Mouse (Mus musculus): ENCODE data around the gene Map4k3.

Gene Map4k3

DNA sequence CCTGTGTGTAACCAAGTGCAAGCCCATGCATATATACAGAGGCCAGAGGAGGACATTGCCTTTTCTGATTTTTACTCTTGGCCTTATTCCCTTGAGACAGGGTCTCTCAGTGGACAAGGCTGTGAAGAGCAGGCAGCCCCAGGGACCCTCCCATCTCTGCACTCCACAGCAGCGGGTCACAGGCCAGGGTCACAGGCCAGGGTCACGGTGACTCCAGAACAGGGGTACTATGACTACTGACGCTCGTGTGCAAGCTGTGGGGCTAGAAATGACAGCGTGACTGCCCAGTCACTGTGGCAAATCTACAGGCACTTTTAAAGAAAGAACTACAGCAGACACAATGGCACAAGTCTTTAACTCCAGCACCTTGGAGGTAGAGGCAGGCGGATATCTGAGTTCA is 50.1 kb downstream of the Map4k3 start:
- no peak for DNase-seq

DNA sequence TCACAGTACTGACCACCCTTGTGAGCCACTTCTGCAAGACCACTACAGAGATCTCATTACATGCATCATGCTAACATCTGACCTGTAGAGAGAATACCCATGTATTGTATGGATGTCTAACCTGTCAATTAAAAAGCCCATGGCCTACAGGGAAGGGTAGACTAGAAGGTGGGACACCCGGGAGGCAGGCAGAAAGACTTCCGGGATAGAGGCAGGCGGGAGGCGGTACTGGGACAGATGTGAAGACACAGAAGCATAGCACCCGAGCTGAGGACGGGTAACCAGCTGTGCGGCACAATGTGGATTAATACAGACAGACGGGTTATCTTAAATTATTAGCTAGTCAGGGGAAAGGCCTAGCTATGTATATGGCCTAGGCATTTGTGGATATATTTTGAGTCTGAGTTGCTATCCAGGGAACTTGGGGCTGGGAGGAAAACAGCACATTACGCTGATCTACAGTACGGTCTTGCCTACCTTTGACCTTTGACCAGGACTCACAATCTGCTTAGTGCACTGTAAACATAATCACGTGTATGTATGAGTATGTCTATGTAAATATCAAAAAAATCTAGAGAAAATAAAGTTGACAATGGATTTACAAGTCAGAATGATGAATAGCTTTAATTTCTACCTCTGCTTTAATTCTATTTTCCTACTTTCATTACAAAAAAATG is 51.3 kb downstream of the Map4k3 start:
- DNase-seq = no peak

DNA sequence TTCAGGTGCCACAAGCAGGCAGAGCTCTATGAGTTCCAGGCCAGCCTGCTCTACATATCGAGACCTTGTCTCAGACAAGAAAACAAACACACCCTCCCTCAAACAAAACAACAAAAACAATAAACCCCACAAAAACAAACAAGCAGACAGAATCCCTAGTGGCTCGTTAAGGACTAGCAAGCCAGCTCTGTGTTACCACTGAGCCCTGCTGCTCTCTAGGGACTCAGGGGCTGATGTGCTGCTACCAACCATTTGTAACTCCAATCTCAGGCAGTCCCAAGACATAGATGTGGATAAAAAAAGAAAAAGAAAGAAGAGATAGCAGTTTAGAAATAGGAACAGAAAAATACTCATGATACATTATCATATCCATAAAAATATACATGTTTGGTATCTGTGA is 52.1 kb downstream of the Map4k3 start:
- no peak for DNase-seq

DNA sequence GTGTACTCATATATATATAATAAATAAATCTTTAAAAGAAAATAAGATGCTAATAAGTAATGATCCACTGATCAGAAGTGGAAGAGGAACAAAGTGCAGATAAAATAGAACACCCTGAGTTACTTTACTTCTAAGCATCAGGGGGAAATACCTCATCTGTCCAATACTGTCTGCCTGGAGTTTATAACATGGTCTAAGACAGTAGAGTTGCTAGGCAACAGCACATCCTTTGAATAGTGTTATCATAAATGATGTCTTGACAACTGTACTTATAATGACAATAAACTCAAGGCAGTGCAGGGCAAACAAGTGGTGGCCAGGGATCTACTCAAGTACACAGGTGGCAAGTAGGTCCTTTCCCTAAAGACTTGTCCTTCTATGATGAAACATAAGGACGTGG is 57.9 kb downstream of the Map4k3 start:
- no peak for DNase-seq

DNA sequence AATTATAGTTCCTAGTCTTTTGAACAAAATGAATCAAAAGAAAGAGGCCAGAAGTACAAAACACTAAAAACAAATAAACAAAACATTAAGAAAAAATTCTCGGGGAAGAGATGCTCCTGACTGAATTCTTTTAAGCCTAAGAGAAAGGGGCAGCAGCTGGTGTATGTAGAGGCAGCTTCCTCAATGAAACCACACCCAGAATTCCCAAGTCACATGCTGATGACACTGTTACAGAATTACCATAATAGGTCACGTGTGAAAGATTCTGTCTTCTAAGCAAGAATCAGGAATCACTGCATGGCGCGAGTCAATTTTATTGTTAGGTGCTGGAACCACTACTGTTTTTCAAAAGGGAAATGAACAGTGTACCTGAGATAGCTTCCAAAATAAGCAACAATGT is 64.7 kb downstream of the Map4k3 start:
- DNase-seq = no peak

DNA sequence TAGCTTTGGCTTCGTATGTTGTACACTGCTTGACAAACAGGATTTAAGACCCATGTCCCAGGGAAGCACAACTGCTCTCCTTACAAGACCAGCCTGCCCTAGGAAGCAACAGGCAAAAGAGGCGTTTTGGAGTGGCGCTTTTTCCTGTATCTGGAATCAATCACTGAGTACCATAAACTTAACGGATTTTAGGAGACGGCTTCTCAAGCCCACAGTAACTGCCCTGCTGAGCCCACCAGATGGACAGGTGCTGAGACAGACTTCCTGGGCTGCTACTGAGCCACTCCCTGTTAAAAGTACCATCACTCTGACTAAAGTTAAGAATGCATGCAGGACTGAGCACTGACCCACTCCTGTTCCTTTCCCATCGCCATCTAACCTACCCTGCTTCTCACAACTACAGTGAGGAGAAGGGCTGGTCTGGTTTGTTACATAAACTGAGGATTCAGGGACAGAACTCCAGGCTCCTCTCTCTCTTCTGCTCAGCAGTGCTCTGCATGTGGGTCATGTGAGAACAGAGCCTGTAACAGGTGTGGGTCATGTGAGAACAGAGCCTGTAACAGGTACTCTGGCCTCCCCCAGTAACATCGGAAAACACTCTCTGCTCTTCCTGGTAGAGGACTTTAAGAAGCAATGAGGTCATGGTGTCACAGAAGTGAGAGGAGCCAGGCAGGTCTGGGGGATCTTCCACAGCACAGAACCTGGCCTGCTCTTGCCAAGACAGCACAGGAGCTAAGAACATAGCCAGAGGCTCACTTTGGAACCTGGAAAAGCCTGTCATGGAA is 65.3 kb downstream of the Map4k3 start:
- DNase-seq = no peak

DNA sequence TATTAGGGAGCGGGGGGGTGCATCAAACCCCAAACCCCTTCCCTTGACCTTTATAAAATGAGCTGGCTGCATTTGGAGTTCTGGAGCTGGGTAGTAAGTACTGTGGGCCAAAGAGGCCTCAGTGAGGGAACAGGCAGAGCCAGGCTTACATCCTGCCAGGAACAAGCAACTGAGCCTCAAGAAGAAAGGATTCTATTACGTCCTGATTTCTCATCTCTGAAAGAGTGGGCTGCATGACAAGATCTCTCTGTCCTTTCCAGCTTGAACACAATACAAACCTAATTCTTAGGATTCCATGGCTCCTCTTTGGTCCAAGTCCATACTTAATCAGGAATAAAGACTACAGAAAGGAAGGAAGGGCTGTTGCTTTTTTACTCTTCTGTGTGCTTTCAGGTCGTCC is 66.4 kb downstream of the Map4k3 start:
- DNase-seq = no peak

DNA sequence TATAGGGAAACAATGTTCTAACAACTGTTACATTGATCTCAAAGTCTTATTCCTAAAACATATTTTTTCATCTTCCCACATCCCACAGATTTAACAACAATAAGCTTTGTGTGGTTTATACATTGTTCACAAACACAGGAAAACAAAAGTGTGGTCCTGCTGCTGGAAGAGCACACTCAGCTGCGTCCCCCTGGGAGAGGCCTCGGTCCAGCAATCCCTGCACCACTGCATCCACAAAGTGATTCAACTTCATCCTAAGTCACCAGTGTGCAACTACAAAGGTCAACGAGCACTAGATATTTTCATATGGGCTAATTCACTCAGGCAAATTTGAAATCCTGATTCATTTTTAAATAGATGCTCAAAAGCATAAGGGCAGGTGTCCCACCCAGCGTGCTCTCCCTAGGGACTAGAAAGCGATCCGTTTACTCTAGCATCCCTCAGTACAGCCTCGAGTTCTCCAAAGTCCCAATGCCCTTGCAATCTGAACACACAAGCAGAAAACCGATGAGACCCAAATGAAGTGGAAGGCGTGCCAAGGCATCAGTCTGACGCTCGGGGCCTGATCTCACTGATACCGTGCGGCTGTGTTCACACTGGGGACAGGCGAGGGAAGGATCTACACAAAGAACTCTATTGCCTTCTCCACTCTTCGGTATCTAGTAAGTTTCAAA is 67.4 kb downstream of the Map4k3 start:
- DNase-seq = no peak

DNA sequence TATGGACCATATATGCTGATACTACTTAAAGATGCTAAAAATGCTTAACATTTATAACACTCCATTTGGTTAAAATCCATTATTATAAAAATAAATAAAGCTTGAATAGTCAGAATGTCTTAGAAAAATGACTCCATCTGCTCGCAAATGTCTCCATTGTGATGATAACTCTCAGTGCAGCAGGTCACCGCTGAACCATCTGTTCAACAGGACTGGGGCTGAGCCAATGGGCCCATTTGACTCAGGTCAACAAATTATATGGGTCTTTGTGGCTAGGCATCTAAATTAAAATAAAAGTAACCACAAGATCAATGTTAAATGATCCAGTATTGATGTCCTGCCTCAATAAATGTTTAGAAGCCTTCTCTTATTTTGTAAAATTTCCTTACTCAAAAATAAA is 68.1 kb downstream of the Map4k3 start:
- no peak for DNase-seq

DNA sequence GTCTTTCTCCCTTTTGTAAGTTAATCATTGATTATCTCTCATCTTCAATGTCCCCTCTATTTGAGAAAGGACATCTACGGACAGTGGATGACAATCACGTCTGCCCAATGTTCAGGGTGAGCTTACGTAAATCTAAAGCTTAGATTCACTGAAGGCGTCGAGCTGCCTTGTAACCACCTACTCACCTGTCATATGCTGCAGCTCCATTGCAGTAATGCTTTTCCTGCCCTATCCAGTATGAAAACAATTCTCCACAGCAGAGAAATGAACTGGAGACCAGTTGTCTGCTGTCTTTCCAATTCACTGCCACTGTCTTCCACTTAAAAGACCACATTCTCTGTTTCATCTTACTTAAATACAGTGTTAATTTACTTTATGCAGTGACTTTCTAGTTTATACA is 68.5 kb downstream of the Map4k3 start:
- DNase-seq = no peak

DNA sequence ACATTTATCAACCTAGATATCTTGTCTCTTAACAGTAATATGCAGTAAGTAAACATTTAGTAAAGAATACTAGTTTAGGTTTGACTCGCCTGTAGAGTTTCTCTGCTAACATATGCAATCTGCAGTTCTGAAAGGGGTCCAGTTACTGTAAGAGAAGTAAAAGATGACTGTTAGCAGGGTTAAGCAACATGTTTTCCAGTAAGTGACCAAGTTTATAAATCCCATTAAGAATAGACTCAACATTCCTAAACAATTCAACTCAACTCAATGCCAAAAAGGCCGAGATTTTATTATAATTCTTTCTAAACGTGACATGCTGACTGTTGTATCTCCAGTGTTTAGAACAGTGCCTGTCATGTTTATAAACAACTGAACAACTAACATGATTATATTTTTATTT is 74.0 kb downstream of the Map4k3 start:
- DNase-seq = no peak

DNA sequence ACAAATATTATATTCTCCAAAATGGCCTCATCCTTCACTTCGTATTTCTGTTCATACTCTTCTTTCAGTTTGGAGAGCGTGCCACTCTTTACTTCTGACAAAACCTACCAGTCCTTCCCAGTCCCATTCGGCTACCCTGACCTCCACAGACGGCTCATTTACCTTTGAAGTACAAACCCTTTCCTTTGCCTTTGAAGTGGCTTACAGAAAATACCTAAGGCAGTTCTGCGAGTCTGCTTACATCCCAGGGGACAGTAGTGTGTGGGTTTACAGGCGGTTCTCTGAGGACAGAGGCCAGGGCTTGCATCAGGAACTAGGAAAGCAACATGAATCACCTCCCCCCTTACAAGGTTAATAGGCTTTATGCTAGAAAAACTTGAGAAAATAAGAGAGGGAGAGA is 75.5 kb downstream of the Map4k3 start:
- no peak for DNase-seq

DNA sequence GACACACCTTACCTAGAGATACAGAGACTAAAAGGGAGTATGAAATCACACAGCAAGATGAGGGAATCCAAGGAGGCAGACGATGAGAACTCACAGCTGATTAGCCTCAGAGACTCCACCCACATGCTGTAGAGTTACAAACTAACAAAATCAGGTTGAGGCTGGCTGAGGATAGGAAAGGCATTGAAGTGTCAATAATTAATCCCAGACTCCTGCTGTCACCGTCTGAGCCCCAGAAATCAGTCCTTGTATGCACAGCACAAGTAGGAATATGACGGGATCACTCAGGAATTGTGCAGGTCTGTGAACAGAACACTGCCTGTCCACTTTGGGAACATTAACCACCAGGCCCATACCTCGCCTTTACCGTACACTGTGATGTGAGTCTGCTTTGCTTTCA is 81.4 kb downstream of the Map4k3 start:
- no peak for DNase-seq

DNA sequence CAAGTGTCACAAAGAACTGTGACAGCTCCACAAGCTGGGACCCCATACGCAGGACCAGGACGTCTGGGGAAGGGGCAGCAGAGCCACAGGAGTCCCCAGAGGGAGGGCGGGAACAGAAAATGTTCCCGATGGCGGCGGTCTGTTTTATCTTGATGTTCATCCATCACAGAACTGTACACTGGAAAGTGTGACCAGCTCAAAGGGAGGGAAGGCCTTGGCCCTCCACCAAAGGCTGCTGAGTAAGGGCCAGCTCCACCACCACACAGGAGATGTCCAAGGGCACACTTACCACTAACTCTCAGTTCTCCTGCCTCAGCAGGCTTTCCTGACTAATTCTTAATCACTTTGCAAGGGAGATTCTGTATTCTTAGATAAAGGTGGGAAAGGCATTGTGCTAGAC is 82.2 kb downstream of the Map4k3 start:
- DNase-seq = no peak

DNA sequence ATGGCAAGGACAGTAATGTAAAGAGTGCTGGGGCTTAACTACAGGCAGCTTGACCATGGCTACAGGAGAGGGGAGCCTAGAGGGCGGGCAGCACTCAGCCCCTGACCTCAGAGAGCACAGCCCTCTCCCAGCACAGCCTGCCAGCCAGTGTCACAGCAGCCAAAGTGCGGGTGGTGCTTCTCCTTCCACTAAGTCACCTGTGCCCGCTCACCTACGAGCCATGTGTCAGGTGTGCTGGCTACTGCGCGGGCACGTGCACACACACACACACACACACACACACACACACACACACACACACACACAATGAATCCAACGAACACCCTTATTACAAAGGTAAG is 82.6 kb downstream of the Map4k3 start:
- DNase-seq = no peak

DNA sequence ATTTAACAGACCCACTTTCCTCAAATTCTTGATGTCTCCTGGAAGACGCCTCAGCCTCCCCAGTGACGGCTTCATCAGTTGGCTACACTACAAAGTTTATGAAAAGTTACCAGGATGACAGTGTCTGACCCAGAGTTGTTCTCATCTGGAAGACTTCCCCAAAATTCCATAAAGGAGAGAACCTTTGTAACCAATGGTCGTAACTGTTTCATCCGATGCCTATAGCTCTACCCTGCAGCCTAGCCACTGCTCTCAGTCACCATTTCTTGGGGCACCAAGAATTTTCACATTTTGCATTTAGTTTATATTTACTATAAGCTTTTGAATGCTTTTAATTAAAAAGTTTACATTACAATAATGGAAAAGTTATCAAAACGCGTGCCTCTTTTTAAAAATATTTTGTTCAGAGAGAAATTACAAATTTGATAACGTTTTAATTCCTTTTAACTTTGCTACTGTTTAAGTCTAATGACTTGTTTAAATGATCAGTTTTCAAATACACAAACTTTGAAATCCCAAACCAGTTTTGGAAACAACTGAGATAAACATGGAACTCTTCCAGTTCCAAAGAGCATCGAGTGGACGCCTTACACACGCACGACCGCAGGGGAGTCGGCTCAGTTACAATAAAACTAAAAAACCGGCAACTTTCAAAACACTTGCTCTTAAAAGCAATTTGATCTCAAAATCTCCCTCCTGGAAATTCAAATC is 83.1 kb downstream of the Map4k3 start:
- no peak for DNase-seq

DNA sequence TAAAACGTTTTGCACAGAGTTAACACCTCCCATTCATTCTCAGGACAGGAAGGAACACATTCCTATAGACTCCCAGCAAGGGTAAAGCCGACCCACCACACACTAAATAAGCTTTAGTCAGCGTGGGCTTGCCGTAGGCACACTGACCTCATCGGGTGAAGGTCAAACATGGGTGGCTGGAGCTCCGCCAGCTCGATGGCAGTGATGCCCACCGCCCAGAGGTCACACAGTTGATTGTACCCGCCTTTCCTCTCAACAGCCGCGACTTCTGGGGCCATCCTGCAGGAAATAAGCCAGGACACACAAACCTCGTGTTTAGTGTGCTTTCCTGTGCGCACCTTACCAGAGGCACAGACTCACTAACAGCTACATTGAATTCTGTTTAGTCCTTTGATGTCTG is 83.7 kb downstream of the Map4k3 start:
- no peak for DNase-seq

DNA sequence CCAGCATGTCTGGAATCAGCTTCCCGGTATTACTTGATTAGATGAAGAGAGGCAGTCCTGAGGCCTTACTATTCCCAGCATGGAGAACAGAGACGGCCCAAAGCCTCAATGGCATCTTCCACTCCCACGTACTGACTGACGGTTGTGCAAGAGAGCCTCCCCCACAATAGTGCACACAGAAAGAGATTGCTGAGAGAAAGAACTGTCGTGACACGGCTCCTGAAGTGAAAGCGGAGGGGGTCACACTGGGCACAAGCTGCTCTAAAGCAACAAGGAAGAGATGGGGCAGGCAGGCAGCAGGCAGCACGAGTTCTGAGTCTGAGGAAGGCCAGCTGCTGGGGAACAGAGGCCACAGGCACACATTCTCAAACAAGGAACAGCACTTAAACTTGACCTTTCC is 90.2 kb downstream of the Map4k3 start:
- no peak for DNase-seq

DNA sequence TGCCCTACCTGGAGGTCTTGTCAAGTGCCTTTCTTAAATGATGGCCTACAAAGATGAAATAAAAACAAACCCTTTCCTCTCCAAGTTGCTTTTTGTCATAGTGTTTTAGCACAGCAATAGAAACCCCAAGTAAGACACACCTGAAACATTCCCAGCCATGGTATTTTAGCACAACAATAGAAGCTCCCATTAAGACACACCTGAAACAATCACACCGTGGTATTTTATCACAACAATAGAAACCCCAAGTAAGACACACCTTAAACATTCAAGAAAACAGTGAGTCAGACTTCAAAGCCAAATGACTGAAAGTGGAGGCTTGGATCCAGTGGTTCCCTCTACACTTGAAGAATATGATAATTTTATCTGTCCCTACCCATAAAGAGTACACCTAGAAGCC is 92.5 kb downstream of the Map4k3 start:
- DNase-seq = no peak

DNA sequence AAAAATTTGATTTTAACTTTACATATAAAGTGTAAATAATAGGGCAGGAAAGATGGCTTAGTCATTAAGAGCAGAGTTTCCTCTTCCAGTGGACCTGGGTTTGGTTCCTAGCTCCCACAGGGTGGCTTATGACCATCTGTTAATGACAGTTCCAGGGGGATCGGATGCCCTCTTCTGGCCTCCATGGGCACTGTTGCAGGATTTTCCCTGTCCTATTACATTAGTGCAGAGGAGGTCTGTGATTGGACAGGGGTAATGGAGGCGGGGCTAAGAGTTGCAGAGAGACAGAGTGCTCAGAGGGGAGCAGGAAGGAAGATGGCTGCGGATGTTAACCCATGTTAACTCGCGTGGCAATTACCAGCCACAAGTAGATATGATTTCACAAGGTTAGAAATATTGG is 95.4 kb downstream of the Map4k3 start:
- DNase-seq = no peak

DNA sequence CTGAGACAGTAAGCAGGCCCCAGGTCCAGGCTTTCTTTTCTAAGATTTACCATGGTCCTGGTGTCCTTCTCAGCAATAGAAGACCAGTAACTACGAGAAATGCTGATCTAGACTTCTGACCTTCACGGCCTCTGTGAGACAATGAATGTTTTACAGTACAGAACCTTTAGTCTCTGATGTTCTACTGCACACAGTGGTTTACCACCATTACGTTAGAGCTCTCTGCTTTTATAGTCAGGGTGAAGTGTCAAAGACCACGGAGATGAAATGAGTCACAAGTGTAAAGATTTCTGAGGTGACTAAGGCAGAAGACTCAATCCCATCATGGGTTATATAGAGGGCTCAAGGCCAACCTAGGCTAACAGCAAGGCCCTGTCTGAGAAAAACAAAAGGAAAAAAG is 95.9 kb downstream of the Map4k3 start:
- no peak for DNase-seq

DNA sequence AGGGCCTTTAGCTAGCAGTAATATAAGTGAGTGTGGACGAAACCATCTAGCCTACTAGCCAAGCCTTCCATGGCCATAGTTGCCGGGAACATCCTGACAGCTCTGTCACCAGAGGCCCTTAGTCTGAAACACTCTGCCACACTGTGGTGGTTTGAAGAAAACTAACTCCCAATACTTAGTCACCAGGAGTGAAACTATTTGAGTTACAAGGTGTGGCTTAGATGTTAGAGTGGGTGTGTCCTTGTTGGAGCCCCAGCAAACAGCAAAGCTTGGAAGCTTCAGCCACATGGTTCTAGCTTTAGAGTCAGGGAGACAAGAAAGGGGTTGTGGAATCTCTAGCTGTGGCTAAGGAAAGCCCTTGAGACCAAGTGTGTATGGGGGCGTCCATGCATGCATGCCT is 97.3 kb downstream of the Map4k3 start:
- no peak for DNase-seq

DNA sequence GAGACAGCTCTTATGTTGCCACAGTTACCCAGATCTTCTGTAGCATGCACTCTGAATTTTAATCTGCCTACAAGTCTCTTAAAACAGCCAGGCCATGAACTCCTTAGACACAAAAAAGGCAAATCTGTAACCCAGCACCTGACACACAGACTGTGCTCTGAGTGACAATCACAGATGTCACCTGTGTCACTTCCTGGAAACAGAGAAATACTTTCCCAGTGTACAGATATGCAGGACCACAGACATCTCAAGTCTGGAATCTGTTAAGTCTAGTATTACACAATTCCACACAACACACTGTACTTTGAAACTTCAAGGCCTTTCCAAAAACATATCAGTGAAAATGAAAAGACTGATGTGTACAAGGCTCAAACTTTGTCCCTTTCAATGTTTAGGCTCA is 103.3 kb downstream of the Map4k3 start:
- no peak for DNase-seq

DNA sequence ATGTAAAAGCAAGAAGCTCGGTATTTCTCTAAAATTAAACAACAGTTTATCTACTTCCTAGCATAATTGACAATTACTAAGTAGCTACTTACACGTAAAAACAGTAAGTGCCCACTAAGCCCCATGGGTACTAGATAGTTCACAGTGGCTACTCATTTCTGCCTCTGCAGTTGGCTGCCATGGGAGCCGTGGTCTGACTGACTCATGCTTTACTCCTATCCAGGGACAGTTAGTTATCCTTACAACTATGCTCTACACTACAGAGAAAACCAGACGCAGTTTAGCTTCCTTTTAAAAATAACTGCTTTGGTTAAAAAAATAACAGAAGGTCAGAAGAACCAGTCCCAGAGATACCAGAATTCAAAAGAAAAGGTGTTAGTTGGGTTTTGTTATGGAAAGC is 106.6 kb downstream of the Map4k3 start:
- no peak for DNase-seq

Data from thymus, postnatal 25 days (tissue).